26 mouse cellular contexts compared by ENCODE assay signal in genomic region chr2:37982714-37983113, GRCm38 (mm10).
DNase-seq lines count a peak whose midpoint lies in the region; ATAC-seq and TF ChIP-seq lines count a peak whose summit lies in the region.
"Had no signal": no experiment of that assay in that cellular context is flagged by ENCODE, and none has a peak within 500 bp of the region (broad histone marks: within the 10 kb centered on the region; RNA-seq: fewer than 3 reads in every experiment).

No protein-coding gene starts in this region.

- TF ChIP-seq POLR2A in kidney, adult 2 months (IDR thresholded peaks at IDR 0.05; ENCODE audit: low read depth, low read length) = no peak

- no peak overlapping the region for H3K4me3 ChIP-seq in forebrain, postnatal 0 days (ENCODE audit: low read depth, low read length)
- H3K4me3 ChIP-seq in forebrain, embryonic 11.5 days (ENCODE audit: low read depth, low read length) = no peak overlapping the region
- no peak overlapping the region for H3K4me3 ChIP-seq in hindbrain, embryonic 13.5 days
- H3K4me3 ChIP-seq in hindbrain, embryonic 14.5 days (replicated peaks; ENCODE audit: low read length) = no peak overlapping the region
- no peak overlapping the region for H3K4me3 ChIP-seq in kidney, postnatal 0 days (replicated peaks; ENCODE audit: low read depth, low read length)
- H3K4me3 ChIP-seq in kidney, adult 2 months (ENCODE audit: insufficient read depth, low read depth, low read length) = no peak overlapping the region
- H3K4me3 ChIP-seq: embryonic facial prominence, embryonic 12.5 days; embryonic facial prominence, embryonic 15.5 days; forebrain, embryonic 12.5 days; gastrocnemius, adult 2 months; heart, embryonic 10.5 days; heart, embryonic 13.5 days; intestine, embryonic 15.5 days had no signal

- peak overlapping the region; percentile 36 for H3K27ac ChIP-seq in forebrain, postnatal 0 days (ENCODE audit: low read depth, low read length)
- no peak overlapping the region for H3K27ac ChIP-seq in forebrain, embryonic 11.5 days (ENCODE audit: low read depth, low read length)
- H3K27ac ChIP-seq in hindbrain, embryonic 13.5 days = peak overlapping the region; percentile 52; the same call in 1 of the 2 replicates
- H3K27ac ChIP-seq in hindbrain, embryonic 14.5 days = no peak overlapping the region; the same call in 1 of the 2 replicates
- H3K27ac ChIP-seq in kidney, postnatal 0 days = no peak overlapping the region
- H3K27ac ChIP-seq in kidney, adult 2 months (ENCODE audit: insufficient read depth, low read depth, low read length) = no peak overlapping the region
- H3K27ac ChIP-seq: embryonic facial prominence, embryonic 12.5 days; embryonic facial prominence, embryonic 15.5 days; forebrain, embryonic 12.5 days; gastrocnemius, adult 2 months; heart, embryonic 10.5 days; heart, embryonic 13.5 days; intestine, embryonic 15.5 days had no signal

- H3K27me3 ChIP-seq in forebrain, postnatal 0 days (ENCODE audit: insufficient read depth, low read length) = no peaks in the 10 kb centered on the region
- no peaks in the 10 kb centered on the region for H3K27me3 ChIP-seq in forebrain, embryonic 11.5 days (ENCODE audit: control insufficient read depth, insufficient read depth, low read length)
- H3K27me3 ChIP-seq in hindbrain, embryonic 13.5 days = no peaks in the 10 kb centered on the region
- H3K27me3 ChIP-seq in hindbrain, embryonic 14.5 days (ENCODE audit: control insufficient read depth, insufficient read depth, low read length) = no peaks in the 10 kb centered on the region
- H3K27me3 ChIP-seq in kidney, postnatal 0 days (ENCODE audit: insufficient read depth, low read length) = no peaks in the 10 kb centered on the region
- H3K27me3 ChIP-seq in kidney, adult 2 months (replicated peaks; ENCODE audit: control insufficient read depth, insufficient read depth, low read length) = no peaks in the 10 kb centered on the region
- H3K27me3 ChIP-seq: embryonic facial prominence, embryonic 15.5 days; forebrain, embryonic 12.5 days; heart, embryonic 13.5 days; intestine, embryonic 15.5 days had no signal

- no peak for DNase-seq in forebrain, postnatal 0 days
- no peak for DNase-seq in forebrain, embryonic 11.5 days (ENCODE audit: low spot score)
- no peak for DNase-seq in hindbrain, embryonic 14.5 days (ENCODE audit: low spot score)
- DNase-seq in kidney, postnatal 0 days (ENCODE audit: low spot score) = peak; percentile 28
- no peak for DNase-seq in kidney, adult 2 months
- DNase-seq: adrenal gland, adult 2 months; adrenal gland, postnatal 14 days; cerebellum, adult 11 months; cerebellum, adult 2 months; cerebellum, adult 9-11 months; cerebellum, postnatal 25 days; gastrocnemius, adult 2 months; gastrocnemius, postnatal 14 days; heart, adult 18-20 months; heart, postnatal 14 days; heart, postnatal 4 days; kidney, adult 11 months; kidney, adult 9 months had no signal

- TF ChIP-seq CTCF in forebrain, postnatal 0 days (IDR thresholded peaks at IDR 0.05; ENCODE audit: low read depth) = no peak
- TF ChIP-seq CTCF in kidney, postnatal 0 days (IDR thresholded peaks at IDR 0.05; ENCODE audit: low read depth) = no peak
- TF ChIP-seq CTCF in kidney, adult 2 months (conservative IDR thresholded peaks at IDR 0.05; ENCODE audit: insufficient read depth, insufficient read length, low read depth, low read length) = no peak

- H3K9ac ChIP-seq in forebrain, postnatal 0 days = no peak overlapping the region
- no peak overlapping the region for H3K9ac ChIP-seq in forebrain, embryonic 11.5 days (ENCODE audit: low read length)
- no peak overlapping the region for H3K9ac ChIP-seq in hindbrain, embryonic 13.5 days
- no peak overlapping the region for H3K9ac ChIP-seq in hindbrain, embryonic 14.5 days
- H3K9ac ChIP-seq in kidney, postnatal 0 days (ENCODE audit: low read depth, low read length) = no peak overlapping the region
- H3K9ac ChIP-seq: embryonic facial prominence, embryonic 12.5 days; embryonic facial prominence, embryonic 15.5 days; forebrain, embryonic 12.5 days; heart, embryonic 13.5 days; intestine, embryonic 15.5 days had no signal

- no peak overlapping the region for H3K4me2 ChIP-seq in forebrain, postnatal 0 days (ENCODE audit: low read depth)
- H3K4me2 ChIP-seq in forebrain, embryonic 11.5 days (ENCODE audit: low read depth, low read length, severe bottlenecking) = no peak overlapping the region
- H3K4me2 ChIP-seq in hindbrain, embryonic 13.5 days = no peak overlapping the region
- H3K4me2 ChIP-seq in hindbrain, embryonic 14.5 days (replicated peaks) = no peak overlapping the region
- no peak overlapping the region for H3K4me2 ChIP-seq in kidney, postnatal 0 days (ENCODE audit: low read length)
- H3K4me2 ChIP-seq: embryonic facial prominence, embryonic 12.5 days; embryonic facial prominence, embryonic 15.5 days; forebrain, embryonic 12.5 days; heart, embryonic 13.5 days; intestine, embryonic 15.5 days had no signal

- H3K4me1 ChIP-seq in forebrain, postnatal 0 days (ENCODE audit: insufficient read depth) = peaks cover 16% of the 10 kb centered on the region
- no peaks in the 10 kb centered on the region; the same call in 1 of the 2 replicates for H3K4me1 ChIP-seq in forebrain, embryonic 11.5 days (replicated peaks; ENCODE audit: control insufficient read depth, insufficient read depth, low read length)
- H3K4me1 ChIP-seq in hindbrain, embryonic 13.5 days (replicated peaks) = 0 out of 2 replicates have a peak, but pooled peaks cover 6% of the 10 kb centered on the region
- H3K4me1 ChIP-seq in hindbrain, embryonic 14.5 days (replicated peaks; ENCODE audit: control insufficient read depth, insufficient read depth, low read length) = peaks cover 3% of the 10 kb centered on the region
- H3K4me1 ChIP-seq in kidney, postnatal 0 days (replicated peaks; ENCODE audit: insufficient read depth, low read length) = 0 out of 2 replicates have a peak, but pooled peaks cover 7% of the 10 kb centered on the region
- H3K4me1 ChIP-seq in kidney, adult 2 months (ENCODE audit: control insufficient read depth, insufficient read depth, low read length) = peaks cover 8% of the 10 kb centered on the region; the same call in 1 of the 2 replicates
- H3K4me1 ChIP-seq: heart, embryonic 10.5 days; intestine, embryonic 15.5 days had no signal

- ATAC-seq in forebrain, postnatal 0 days = no peak
- ATAC-seq in forebrain, embryonic 11.5 days (replicated peaks; ENCODE audit: low FRiP score) = no peak
- ATAC-seq in hindbrain, embryonic 13.5 days (ENCODE audit: low FRiP score) = 0 out of 2 replicates have a peak, but pooled peaks have one; percentile 57
- no peak for ATAC-seq in hindbrain, embryonic 14.5 days (ENCODE audit: low FRiP score)
- ATAC-seq in kidney, postnatal 0 days (replicated peaks; ENCODE audit: low FRiP score, low read depth) = no peak
- ATAC-seq: CD4-positive, CD25-positive, alpha-beta regulatory T cell, adult 4 months; intestine, embryonic 15.5 days had no signal

- H3K9me3 ChIP-seq in forebrain, postnatal 0 days (ENCODE audit: low read length) = no peaks in the 10 kb centered on the region
- H3K9me3 ChIP-seq in forebrain, embryonic 11.5 days (ENCODE audit: control insufficient read depth, low read length) = no peaks in the 10 kb centered on the region
- no peaks in the 10 kb centered on the region for H3K9me3 ChIP-seq in hindbrain, embryonic 13.5 days
- no peaks in the 10 kb centered on the region for H3K9me3 ChIP-seq in hindbrain, embryonic 14.5 days (ENCODE audit: control insufficient read depth, low read length)
- no peaks in the 10 kb centered on the region for H3K9me3 ChIP-seq in kidney, postnatal 0 days (replicated peaks; ENCODE audit: low read length)
- H3K9me3 ChIP-seq: embryonic facial prominence, embryonic 12.5 days; embryonic facial prominence, embryonic 15.5 days; forebrain, embryonic 12.5 days; heart, embryonic 10.5 days; heart, embryonic 13.5 days; intestine, embryonic 15.5 days had no signal

- 88% methylated on average over 1 of the region's 1 CpGs for WGBS in forebrain, postnatal 0 days
- WGBS in forebrain, embryonic 11.5 days = 93% methylated on average over 1 of the region's 1 CpGs
- WGBS in hindbrain, embryonic 13.5 days = 78% methylated on average over 1 of the region's 1 CpGs
- WGBS in hindbrain, embryonic 14.5 days = 82% methylated on average over 1 of the region's 1 CpGs
- 76% methylated on average over 1 of the region's 1 CpGs for WGBS in kidney, postnatal 0 days
- WGBS in kidney, adult 2 months = 95% methylated on average over 1 of the region's 1 CpGs

- H3K36me3 ChIP-seq in forebrain, postnatal 0 days (ENCODE audit: insufficient read depth) = no peaks in the 10 kb centered on the region
- H3K36me3 ChIP-seq in forebrain, embryonic 11.5 days (ENCODE audit: control insufficient read depth, insufficient read depth, low read length) = no peaks in the 10 kb centered on the region; the same call in 1 of the 2 replicates
- no peaks in the 10 kb centered on the region for H3K36me3 ChIP-seq in hindbrain, embryonic 13.5 days
- H3K36me3 ChIP-seq in hindbrain, embryonic 14.5 days (replicated peaks; ENCODE audit: control insufficient read depth, insufficient read depth) = no peaks in the 10 kb centered on the region
- no peaks in the 10 kb centered on the region; the same call in 1 of the 2 replicates for H3K36me3 ChIP-seq in kidney, postnatal 0 days (ENCODE audit: insufficient read depth, low read length)
- H3K36me3 ChIP-seq in kidney, adult 2 months (ENCODE audit: control insufficient read depth, insufficient read depth, low read length) = no peaks in the 10 kb centered on the region; the same call in 1 of the 2 replicates
- H3K36me3 ChIP-seq: embryonic facial prominence, embryonic 12.5 days; embryonic facial prominence, embryonic 15.5 days; forebrain, embryonic 12.5 days; heart, embryonic 10.5 days; heart, embryonic 13.5 days; intestine, embryonic 15.5 days had no signal

Comparison
In these comparisons a context has a peak if more than half of its experiments do, and no peak if none do; other contexts are left out.
1. H3K27ac ChIP-seq: peak in forebrain, postnatal 0 days (single experiment) and hindbrain, embryonic 13.5 days (single experiment); none in forebrain, embryonic 11.5 days (single experiment), hindbrain, embryonic 14.5 days (single experiment), kidney, postnatal 0 days (single experiment) and kidney, adult 2 months (single experiment).